Mouse (Mus musculus): ENCODE results near the gene Rbms1. TPM values are rescaled to one million over a fixed set of nuclear protein-coding genes. Genes with fewer than 3 reads are reported as not detected.

Rbms1 gene
- total RNA-seq, 2 experiments from 2014 or later: 95.2 to 98.9 TPM

DNA sequence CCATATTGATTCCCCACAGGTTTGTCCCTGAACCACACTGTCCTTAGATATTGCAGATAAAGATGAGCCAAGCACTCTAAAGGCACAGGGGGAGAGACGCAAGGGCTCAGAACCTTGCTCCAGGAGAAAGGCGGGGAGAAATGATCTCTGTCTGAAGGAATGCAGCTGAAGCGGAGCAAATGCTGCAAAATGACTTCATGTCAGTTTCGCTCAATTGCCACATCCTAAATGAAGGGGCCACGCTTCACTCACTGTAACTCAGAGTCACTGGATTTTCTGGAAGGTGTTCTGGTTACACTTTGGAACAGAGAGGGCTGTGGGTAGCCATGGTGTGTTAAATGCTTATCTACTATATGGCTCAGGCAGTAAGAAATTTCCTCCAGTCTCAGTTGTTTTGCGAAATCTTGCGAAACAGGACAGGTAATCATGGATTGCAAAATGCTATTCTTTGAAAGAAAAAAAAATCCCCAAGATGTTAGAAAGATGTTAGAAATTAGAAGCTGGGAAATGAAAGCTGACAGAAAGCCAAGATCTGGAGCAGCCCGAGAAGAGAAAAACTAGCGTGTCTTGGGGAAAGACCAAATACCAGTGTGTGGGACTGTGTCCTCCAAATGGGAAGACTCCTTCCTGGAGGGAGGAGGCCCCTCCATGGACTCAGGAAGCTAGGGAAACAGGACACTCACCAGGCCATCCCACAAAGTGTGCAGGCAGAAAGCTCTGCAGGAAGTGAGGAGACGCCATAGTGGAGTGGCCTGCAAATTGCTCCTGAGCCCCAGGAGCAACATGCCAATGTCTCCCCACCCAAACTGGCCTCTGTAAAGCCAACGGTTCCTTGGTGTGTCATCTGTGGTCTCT is 155.4 kb downstream of the Rbms1 start:
- no peak for DNase-seq

DNA sequence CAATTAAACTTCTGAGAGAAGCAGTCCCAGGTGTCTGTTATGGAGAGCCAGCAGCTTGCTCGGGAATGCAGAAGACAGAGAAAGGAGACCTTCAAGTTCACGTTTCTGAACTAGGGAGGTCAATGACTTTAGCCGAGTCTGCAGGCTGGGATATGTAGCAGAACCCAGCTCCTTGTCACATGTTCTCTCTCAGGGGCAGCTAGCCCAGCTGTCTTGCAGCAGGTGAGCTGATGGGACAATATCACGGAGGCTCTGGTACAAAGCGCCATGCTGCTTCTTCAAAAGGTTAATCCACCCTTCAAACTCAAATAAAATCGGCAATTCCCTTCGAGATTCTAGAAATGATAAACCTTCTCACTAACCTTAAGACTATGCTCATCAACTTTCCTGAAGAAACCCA is 158.2 kb downstream of the Rbms1 start:
- DNase-seq: no peak

DNA sequence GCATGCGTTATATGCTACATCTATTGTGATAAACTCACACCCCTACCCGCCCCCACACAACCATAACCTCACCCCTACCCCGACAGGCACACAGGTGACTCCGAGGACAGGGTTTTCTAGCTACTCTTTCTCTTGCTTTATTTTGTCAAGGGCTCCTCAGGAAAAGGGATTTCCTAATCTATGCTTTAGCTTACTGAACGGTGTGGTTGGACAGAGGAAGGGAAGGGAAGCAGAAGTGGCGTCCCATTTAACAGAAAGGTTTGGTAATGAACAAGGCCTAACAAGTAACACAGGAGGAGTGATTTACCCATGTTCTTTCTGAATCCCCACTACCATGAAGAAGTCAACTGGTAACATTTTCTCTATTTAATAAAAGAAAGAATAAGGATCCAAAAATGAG is 159.6 kb downstream of the Rbms1 start:
- DNase-seq: no peak

DNA sequence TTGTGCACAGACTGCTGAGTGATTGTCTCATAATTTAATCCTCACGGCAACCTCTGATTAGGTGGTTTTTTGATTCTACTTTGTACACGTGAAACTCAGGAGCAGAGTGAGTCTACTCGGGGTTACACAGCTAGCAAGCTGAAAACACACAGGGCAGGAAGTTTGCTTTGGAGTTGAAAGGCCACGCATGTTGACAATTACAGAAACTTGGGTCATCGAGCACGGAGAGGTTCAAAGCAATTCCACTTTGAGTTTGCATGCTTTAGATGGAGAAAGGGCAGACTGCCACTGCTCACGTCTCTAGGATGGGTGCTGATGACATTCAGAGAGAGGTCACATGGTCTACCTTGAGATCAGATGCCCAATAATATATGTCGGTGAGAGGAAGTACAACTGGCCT is 160.2 kb downstream of the Rbms1 start:
- no peak for DNase-seq

DNA sequence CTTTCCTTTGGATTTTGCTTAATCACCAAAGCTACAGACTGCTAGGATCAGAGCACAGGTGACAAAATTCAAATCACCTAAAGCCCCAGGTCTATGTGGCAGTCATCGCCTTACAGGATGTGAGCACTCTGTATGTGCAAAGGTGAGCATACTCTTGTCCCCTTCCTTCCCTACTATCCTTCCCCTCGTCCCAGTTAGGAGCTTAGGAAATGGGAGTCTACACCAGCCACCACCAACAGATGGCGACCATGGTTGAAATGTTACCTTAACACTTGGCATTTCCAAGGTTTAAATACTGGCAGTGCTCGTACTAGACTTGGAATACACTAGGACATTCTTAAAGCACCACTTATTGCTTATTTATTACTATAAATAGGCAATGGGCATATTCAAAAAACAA is 160.8 kb downstream of the Rbms1 start:
- peak; percentile 72 for DNase-seq

DNA sequence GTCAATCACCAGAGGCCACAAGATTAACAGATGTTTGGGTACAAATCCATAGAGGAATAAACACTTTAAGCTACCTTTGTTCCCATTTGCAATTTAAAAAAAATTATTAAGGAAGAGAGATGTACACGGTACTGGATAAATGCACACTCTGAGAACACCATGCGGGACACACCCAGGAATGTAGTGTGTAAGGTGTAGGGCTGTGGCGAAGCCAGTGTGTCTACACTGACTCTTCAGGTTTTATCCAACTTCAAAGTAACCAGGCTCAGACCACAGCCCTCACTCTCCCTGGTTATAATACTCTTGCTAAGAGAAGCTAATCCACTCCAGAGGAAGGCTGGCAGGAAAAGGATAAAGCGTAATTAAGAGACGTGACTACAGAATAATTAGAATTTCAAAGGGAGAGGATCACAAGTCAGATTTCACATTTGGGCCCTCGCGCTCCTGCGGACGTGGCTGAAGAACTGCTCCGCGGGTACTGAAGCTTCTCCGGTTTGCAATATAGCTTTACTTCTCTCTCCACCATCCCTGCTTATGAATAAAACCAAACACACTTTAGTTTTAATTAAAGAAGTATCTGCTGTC is 161.3 kb downstream of the Rbms1 start:
- no peak for DNase-seq

DNA sequence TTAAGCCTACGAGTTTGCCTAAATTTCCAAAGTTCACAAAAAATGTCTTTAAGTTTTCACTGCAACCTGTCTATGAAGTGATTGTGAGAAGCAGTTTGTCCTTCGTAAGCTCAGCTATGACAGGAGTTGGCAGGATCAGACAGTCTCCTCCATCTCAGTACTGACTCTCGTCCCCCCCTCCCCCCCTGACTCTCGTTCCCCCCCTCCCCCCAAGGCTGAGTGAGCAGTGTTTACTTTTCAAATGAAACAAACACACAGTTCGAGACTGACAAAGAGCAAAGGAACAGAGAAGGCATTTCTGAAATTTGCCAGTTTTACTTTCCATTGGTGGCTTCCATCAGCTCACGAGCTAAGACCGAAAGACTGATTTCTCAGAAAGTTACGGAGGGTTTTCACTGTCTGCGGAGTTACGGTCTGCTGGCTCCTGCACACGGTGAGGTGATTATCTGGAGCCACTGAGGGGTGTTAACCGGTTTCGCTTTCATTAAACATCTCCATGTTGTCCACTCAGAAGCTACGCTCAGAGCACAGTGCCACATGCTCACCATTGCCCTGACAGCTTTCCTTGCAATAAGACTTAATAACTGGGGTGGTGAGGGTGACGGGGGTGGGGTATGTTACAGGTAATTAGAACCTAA is 162.0 kb downstream of the Rbms1 start:
- no peak for DNase-seq

DNA sequence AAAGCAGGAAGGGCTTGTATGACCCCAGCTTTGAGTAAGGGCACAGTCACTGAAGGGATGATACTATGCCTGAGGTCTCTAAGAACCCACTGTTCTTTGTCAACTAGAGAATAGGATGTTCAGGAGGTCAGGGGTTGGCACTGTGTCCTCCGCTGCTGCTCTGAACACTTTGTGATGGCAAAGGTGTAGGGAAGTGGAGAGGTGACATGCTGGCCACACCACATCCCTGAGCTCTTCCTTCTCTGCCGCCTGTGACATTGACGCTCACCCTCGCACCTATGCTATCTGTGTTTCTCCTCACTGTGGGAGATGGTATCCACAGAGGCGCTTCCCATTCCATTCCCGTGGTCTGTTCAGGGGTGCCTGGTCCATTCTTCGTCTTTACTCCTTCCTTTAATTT is 163.2 kb downstream of the Rbms1 start:
- DNase-seq: no peak

DNA sequence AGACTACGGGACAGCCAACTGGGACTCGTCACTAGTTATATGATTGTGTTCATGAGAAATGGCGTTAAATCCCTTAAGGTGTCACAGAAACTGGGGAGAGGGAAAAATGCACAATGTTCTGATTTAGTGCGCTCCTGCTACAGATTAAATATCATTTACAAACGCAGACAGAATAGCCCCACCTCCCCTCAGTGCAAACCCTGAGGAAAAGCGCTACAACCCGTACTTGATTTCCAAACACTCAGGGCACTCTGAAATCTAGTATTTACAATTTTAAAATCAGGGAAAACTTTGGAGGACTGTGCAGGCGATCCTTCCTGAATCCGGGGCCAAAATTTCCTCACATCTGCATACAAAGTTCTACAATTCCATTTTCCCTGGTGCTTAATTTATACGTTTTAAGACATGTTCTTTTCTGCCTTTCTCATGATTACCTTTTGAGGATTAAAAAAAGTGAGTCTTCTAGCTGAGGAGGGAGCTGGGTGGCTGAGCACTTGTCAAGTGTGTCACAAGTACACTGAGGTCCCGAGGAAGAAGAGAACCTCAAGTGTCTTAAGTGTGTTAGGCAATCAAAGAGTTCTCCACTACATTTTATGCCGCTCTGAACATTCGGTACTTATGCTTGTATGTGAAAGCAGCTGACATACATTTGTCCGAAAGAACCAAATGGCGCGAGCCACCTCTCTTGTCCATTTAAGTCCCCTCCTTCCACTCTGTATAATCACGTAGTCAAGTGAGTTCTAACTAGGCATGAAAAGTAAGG is 164.0 kb downstream of the Rbms1 start:
- DNase-seq: no peak

DNA sequence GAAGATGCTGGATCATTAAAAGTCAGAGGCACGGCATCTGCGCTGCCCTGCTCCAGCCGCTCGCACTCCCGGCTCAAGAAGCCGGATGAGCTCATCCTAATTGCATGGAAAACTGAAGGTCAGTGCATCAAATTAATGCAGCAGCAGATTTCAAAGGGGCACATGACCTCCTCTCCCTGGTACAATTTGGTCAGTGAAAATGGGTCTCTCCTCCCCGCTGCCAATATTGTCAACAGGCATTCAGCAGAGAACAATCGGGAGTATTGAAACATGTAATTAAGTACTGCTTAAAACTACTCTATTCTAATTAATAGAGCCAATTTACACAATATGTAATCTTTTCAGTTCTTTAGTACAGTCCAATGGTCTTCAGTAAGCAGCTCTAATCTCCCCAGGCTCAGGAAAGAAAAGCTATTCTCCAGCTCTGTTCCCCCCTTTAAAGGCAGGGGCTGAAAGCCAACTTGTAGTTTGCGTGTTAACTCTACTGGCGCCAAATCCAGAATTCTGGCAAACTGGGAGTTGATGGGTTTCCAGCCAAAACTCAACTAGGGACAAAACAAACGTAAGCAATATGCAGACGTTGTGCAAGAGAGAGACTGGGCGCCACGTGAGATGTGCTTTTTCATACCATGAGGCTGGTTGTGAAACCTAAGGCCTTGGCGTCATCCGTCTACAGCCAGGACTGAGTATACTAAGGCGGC is 165.9 kb downstream of the Rbms1 start:
- DNase-seq: peak; percentile 24

DNA sequence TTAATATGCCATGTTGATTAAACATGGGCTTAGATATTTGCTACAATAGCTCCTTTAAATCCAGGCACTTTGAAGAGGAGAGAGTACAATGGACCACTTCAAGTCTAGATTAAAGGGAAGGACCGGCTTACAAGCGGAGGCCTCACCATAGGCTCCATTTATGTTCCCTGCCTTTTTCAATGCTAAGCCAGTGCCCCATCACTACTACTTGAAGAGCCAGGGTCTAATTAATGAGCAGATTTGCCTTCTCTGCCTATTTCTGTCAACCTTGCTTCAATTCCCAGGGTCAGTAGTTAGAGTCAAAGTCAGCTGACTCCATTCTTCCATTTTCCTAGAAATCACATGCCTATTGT is 166.4 kb downstream of the Rbms1 start:
- no peak for DNase-seq

DNA sequence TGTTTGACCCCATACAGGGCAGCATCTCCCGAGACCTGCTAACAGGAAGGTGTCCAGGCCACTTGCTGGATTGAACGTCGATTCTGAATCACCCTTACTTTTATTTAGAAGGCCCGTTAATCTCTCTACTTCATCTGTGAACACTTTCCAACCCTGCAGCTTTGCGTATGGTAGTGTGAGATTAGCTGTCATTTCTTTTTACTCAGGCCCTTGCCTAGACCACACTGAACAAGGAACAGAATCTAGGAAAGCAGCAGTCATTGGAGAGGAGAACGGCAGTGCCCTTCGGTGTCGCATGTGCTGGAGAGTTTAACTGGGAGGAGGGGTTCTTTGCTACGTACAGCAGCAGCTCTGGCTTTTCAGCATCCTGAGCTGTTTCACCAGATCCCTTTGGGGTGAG is 167.1 kb downstream of the Rbms1 start:
- DNase-seq: no peak

DNA sequence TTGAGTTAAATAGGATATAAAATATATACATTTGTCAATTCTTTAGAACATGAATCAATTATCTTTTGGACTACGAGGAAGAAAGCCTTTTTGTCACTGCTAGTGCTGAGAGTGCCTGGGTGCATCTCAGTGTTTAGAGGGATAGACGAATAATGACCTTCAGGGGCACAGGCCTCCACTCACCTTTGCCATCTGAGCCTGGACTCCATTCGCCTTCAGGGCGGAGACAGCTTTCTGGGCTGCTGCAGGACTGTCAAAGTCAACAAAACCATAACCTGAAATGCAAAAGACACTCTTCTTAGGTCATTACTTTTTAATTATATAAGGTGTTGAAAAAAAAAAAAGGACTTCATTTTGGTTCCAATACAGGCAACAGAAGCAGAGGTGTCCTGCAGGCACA is 170.5 kb downstream of the Rbms1 start:
- no peak for DNase-seq

DNA sequence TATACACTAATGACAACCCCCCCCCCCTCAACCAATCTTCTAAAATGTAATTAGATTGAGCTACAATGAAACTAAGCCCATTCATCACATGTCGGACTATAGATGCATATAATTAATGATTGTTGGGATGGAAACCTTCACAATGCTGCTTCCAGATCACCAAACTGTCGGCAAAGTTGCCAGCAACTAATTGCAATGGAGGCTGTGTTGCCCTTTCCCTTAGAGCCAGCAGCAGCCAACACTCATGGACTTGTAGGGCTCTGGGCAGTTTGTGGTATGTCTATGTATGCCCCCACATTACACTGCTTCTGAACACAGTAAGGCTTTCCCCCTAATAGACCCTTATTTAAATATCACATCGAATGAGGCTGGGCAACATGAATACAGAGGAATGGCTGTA is 173.9 kb downstream of the Rbms1 start:
- DNase-seq: no peak

DNA sequence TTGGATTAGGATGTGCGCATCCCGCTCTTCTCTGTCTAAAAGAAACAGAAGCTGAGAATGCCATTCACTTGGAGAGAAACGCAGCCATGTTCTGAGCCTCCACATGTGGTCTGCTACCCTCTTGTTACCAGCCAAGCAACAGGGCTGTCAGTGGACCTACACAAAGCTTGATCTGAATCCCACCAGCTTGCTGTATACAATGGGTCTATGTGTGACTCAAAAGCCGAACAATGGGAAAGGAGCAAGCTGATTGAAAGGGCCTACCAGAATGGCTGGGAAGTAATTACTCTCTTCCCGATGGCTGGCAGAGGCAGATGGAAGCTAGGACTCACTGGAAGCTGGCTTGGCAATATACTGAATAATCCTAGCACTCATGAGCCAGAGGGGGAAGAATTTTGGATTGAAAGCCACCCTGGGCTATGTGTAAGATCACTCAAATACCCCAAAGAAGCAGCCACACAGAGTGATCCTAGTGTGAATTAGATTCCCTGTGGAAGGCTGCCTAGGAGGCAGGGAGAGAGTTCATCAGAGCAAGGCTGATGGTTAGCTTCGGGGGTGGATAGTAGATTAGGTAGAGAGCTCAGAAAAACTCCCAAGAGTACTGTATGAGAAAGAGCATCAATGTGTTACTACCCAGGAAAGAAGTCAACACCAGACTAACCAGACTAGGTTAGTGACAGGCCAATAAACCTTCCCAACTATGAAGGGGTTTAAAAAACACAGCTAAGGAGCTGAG is 174.7 kb downstream of the Rbms1 start:
- no peak for DNase-seq

DNA sequence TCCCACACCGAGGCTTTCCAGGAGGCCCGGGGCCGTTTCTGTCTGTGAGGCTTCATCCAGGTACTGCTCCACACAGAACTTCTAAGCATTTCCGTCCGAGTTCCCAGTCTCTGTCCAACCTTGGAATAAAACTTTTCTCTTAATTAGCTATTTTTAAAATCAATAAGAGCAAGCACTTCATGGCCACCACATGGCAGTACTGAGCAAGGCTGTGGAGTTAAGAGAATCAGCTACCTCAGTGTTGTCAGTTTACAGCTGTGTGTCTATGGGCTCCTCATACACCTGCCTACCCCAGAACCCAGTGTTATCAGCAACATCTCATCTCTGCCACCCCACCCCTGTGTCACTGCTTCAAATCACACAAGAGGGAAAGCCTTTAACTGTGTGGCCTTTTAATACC is 175.9 kb downstream of the Rbms1 start:
- no peak for DNase-seq

DNA sequence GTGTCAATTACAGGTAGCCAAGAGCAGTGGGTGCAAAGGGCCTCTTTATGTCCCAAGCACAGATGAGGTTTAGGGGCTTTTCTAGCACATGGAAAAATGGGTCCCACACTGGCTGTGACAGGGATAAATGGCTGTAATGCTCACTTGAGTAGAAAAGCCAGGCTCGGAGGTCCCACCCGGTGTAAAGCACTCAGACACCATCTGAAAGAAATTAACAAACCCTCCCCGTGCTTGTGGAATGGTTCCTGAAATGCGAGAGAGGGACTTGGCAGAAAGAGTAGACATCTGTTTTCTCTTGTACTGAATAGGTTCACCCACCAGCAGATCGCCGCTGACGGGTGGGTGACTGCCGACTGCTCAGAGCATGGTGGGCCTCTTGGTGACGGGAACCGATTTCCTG is 176.7 kb downstream of the Rbms1 start:
- no peak for DNase-seq

DNA sequence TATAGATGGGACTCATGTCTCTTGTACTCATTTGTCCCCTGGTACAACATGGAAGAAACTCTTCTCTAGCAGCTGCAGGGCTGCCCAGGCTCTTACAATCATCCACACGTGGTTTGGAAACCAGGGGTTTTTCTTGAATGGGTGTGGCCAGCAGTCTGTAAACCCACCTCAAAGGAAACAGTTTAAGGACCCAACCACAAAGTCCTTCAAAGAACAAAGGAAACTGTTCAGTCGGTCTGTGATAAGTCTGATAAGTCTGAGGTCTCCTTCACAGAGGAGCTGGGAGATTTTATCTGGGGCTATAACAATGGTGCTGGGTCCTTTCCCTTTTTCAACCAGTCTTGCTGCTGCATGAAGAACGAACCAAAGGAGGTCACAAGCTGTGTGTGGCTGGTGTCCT is 188.5 kb downstream of the Rbms1 start:
- DNase-seq: no peak

DNA sequence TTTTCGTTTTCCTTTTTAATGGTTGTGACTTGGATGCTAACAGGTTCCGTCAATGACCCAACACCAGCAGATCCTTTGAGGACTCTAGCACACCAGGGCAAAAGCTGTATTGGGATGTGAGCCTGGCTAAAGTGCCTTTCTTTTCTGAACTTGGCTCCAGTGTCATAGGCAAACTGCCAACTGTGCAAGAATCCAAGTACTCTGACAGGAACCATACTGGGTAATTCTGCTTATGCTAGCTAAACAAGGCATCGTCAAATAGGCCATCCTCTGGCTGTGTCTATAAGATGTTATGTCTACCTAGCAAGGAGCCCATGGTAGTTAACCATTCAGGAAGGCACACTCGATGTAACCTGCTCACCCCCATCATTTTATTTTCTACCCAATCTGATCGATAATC is 189.4 kb downstream of the Rbms1 start:
- DNase-seq: peak; percentile 85

DNA sequence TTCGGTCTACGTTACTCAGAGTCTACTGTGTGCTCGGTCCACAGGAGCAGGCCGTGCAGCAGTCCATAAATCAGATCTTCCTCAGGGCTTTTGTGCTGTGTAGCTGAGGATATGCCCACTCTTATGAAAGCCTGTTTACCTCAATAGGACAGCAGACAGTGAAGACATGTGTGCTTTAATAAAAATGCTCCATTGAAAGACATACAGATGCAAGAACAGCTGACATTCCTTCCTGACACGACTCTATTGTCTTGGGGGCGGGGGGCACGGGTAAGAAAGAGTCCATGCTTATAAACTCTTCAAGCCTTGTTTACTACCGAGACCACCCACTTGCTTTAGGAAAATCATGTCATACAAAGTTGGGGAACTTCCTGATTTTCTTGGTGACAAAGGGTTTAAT is 196.6 kb downstream of the Rbms1 start:
- no peak for DNase-seq

DNA sequence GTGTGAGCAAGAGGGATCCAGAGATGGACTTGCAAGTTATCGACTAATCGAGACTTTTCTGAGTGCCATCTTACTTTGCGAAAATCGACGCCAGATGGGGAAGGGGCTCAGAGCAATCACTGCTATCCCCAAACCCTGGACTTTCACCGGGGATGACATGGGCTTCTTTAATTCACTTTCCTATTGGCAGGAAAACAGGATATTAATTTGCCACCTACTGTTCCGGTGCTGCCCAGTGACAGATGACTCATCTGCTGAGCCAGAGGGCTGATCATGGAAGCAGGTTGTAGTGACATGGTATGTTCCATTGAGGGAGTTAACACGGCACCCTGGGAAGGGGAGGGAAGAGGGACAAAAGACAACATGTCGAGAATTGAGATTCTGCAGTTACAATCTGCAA is 206.8 kb downstream of the Rbms1 start:
- DNase-seq: no peak

DNA sequence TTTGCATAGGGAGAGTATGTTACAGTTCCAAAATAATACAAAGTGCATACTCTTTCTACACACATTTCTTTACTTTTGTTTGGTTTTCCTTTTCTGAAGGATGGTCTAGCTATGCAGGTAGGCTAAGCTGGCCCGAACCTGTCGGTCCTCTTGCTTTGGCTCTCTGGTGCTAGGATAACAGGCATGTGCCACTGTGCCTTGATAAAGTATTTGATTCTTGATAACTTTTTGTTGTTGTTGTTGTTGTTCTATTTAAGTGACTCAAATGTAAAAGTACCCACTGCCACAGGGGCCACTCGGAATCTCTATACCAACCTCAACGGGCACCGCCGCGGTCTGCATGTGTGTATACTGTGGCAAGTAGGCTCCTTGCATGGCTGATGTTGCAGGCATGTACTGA is 207.9 kb downstream of the Rbms1 start:
- no peak for DNase-seq

All from heart, postnatal 4 days (tissue).